Mouse (Mus musculus) bone marrow macrophage, adult 2 months (primary cell): ENCODE measurements at regions not wholly inside any gene's neighbourhood (a gene's known extent, or its start where the extent isn't known, plus 50 kb on each side); places are given as distances from the start of the nearest gene placed in this dataset.

ENCODE experiments used
- CTCF ChIP-seq: IDR thresholded peaks from 2 replicates; pipeline ENCODE4 v1.5.1; 2012; ENCODE audit warnings: low read depth, mild to moderate bottlenecking, low read length, moderate library complexity
- POLR2A ChIP-seq: IDR thresholded peaks from 2 replicates; pipeline ENCODE4 v1.6.1; 2012; ENCODE audit warnings: mild to moderate bottlenecking, low read depth, low read length, borderline replicate concordance

DNA sequence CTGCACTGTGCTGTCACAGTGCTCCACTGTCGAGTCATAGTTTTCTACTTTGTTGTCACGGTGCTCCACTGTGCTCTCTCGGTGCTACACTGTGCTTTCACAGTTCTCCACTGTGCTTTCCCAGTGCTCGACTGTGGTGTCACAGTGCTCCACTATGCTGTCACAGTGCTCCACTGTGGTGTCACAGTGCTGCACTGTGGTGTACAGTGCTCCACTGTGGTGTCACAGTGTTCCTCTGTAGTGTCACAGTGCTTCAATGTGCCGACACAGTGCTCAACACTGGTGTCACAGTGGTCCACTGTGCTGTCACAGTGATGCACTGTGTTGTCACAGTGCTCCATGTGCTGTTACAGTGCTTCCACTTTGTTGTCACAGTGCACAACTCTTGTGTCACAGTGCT lies 71.0 kb upstream of the Trpm1 start:
- TF ChIP-seq CTCF (no peak), POLR2A (no peak)
